Mouse (Mus musculus) myocyte (in vitro differentiated cells): ENCODE measurements around the gene Id3.

Experiments used
- CEBPB ChIP-seq: IDR thresholded peaks from 2 replicates; pipeline ENCODE4 v1.6.1; 2011; ENCODE audit warnings: mild to moderate bottlenecking, moderate library complexity; ENCODE audit not compliant: poor library complexity, insufficient read depth, severe bottlenecking
- E2F4 ChIP-seq: IDR thresholded peaks from one replicate; pipeline ENCODE4 v1.6.1; 2011; ENCODE audit warnings: mild to moderate bottlenecking, control low read depth, moderate library complexity; ENCODE audit not compliant: insufficient read depth
- MAX ChIP-seq: IDR thresholded peaks from one replicate; pipeline ENCODE4 v1.6.1; 2011; ENCODE audit warnings: low read depth, mild to moderate bottlenecking, control low read depth
- MYOG ChIP-seq, 3 experiments: IDR thresholded peaks; one replicate each; pipeline ENCODE4 v1.6.1; 2011; ENCODE audit warnings: control low read depth in 2 of 3, low read depth in 2 of 3, mild to moderate bottlenecking in 2 of 3; ENCODE audit not compliant: insufficient read length in 2 of 3, control insufficient read depth in 1 of 3, insufficient read depth in 1 of 3
- POLR2A ChIP-seq: IDR thresholded peaks from one replicate; pipeline ENCODE4 v1.6.1; 2011; ENCODE audit warnings: low read depth, mild to moderate bottlenecking, control low read depth, moderate library complexity; ENCODE audit not compliant: insufficient read length
- POLR2AphosphoS2 ChIP-seq: IDR thresholded peaks from one replicate; pipeline ENCODE4 v1.6.1; 2011; ENCODE audit warnings: low read depth, control low read depth; ENCODE audit not compliant: insufficient read length
- SRF ChIP-seq: IDR thresholded peaks from one replicate; pipeline ENCODE4 v1.6.1; 2011; ENCODE audit warnings: low read depth; ENCODE audit not compliant: control insufficient read depth, insufficient read length
- TCF12 ChIP-seq: IDR thresholded peaks from one replicate; pipeline ENCODE4 v1.6.1; 2011; ENCODE audit warnings: mild to moderate bottlenecking, control low read depth; ENCODE audit not compliant: poor library complexity, insufficient read depth, severe bottlenecking
- USF1 ChIP-seq: IDR thresholded peaks from one replicate; pipeline ENCODE4 v1.6.1; 2011; ENCODE audit warnings: low read depth, mild to moderate bottlenecking, control low read depth, moderate library complexity

GRCm38 (mm10) chr4:136134978-136135873, 8.1 kb upstream of the Id3 start:
- TF ChIP-seq POLR2A (peak; percentile 14), MYOG (IDR thresholded peaks at IDR 0.05; ENCODE audit: control insufficient read depth in 1 of 3, insufficient read depth in 1 of 3, insufficient read length in 2 of 3, low read depth in 2 of 3) (no peak), E2F4 (no peak), USF1 (no peak), POLR2AphosphoS2 (no peak), SRF (peak; percentile 11), MAX (no peak), TCF12 (no peak), CEBPB (no peak)
